Mouse (Mus musculus) thymus, adult 2 months (tissue): ENCODE data around the gene Tmem274. TPM values are rescaled to one million over a fixed set of nuclear protein-coding genes. Genes with fewer than 3 reads are reported as not detected.

ENCODE experiments used
- DNase-seq: peaks from one replicate; pipeline ENCODE4 v3.0.0; 2021
- H3K27ac ChIP-seq: fragments of 200-500 bp; 2 replicates; pipeline ENCODE4 v1.5.1; 2012; ENCODE audit warnings: low read length, control low read depth; ENCODE audit not compliant: control insufficient read depth, insufficient read depth
- H3K27me3 ChIP-seq: fragments of 200-500 bp; 2 replicates; pipeline ENCODE4 v1.6.1; 2012; ENCODE audit warnings: mild to moderate bottlenecking, low read length, moderate library complexity, mixed read lengths; ENCODE audit not compliant: control insufficient read depth, insufficient read depth
- H3K36me3 ChIP-seq: fragments of 200-500 bp; 2 replicates; pipeline ENCODE4 v1.6.1; 2012; ENCODE audit warnings: mild to moderate bottlenecking, low read length, moderate library complexity; ENCODE audit not compliant: control insufficient read depth, insufficient read depth
- H3K4me1 ChIP-seq: fragments of 200-500 bp; replicated peaks from 2 replicates; pipeline ENCODE4 v1.6.1; 2012; ENCODE audit warnings: low read length; ENCODE audit not compliant: control insufficient read depth, insufficient read depth
- H3K4me3 ChIP-seq: fragments of 200-500 bp; 2 replicates; pipeline ENCODE4 v1.5.1; 2012; ENCODE audit warnings: mild to moderate bottlenecking, low read length, control low read depth, moderate library complexity; ENCODE audit not compliant: control insufficient read depth, insufficient read depth
- CTCF ChIP-seq: fragments of 200-500 bp; IDR thresholded peaks from 2 replicates; pipeline ENCODE4 v1.5.1; 2012; ENCODE audit warnings: mild to moderate bottlenecking, control low read depth, low read length, moderate library complexity, borderline replicate concordance; ENCODE audit not compliant: control insufficient read depth, poor library complexity, insufficient read depth; ENCODE audit errors: extremely low read depth
- POLR2A ChIP-seq: fragments of 200-500 bp; IDR thresholded peaks from 2 replicates; pipeline ENCODE4 v1.6.1; 2012; ENCODE audit warnings: mild to moderate bottlenecking, low read length, control low read depth, moderate library complexity; ENCODE audit not compliant: control insufficient read depth, poor library complexity, insufficient read depth; ENCODE audit errors: extremely low read depth
- WGBS: fragments of 180-500 bp; shearing (Covaris S2); methylation state at CpG from one replicate; pipeline ENCODE4 v1.1.7; 2018; 5-methylcytosine and 5-hydroxymethylcytosine counted together
- polyA plus RNA-seq: library from polyadenylated mRNA; depleted of rRNA; stranded (reverse); fragments of >200 nt; gene quantifications from 2 replicates; pipeline ENCODE4 v1.2.3, GENCODE M21; 2012

Gene Tmem274
- polyA plus RNA-seq, 1 experiment, result not detected

- peak; percentile 24 for DNase-seq
- WGBS, result 94% methylated on average over 6 of the region's 6 CpGs
- H3K4me3 ChIP-seq, result no peak overlapping the region
- H3K27ac ChIP-seq, result no peak overlapping the region
- H3K27me3 ChIP-seq, result no peaks in the 10 kb centered on the region
- TF ChIP-seq POLR2A, result no peak
- no peak for TF ChIP-seq CTCF
- H3K36me3 ChIP-seq, result no peaks in the 10 kb centered on the region
- peaks cover 45% of the 10 kb centered on the region for H3K4me1 ChIP-seq
Observed at GRCm38 (mm10) chr4:149463435-149463950, 13.7 kb upstream of the Tmem274 start.

GRCm38 (mm10) chr4:149469557-149469956, 7.6 kb upstream of the Tmem274 start:
- Histone ChIP-seq H3K27me3 (no peaks in the 10 kb centered on the region), H3K4me1 (peaks cover 42% of the 10 kb centered on the region), H3K36me3 (0 out of 2 replicates have a peak, but pooled peaks cover 3% of the 10 kb centered on the region), H3K27ac (peak overlapping the region; percentile 99), H3K4me3 (no peak overlapping the region)
- 8% methylated on average over 3 of the region's 3 CpGs for WGBS
- DNase-seq, result peak; percentile 88
- TF ChIP-seq POLR2A, result no peak
- no peak for TF ChIP-seq CTCF

GRCm38 (mm10) chr4:149475096-149475495, 2.1 kb upstream of the Tmem274 start:
- 0 out of 2 replicates have a peak, but pooled peaks cover 3% of the 10 kb centered on the region for H3K36me3 ChIP-seq
- no peak for DNase-seq
- no peaks in the 10 kb centered on the region for H3K27me3 ChIP-seq
- H3K27ac ChIP-seq, result no peak overlapping the region
- TF ChIP-seq POLR2A, result no peak
- TF ChIP-seq CTCF, result no peak
- H3K4me3 ChIP-seq, result no peak overlapping the region
- 93% methylated on average over 7 of the region's 7 CpGs for WGBS
- H3K4me1 ChIP-seq, result peaks cover 12% of the 10 kb centered on the region

GRCm38 (mm10) chr4:149484566-149484965, 7.4 kb downstream of the Tmem274 start:
- no peak for DNase-seq
- Histone ChIP-seq H3K27me3 (no peaks in the 10 kb centered on the region), H3K36me3 (peaks cover 21% of the 10 kb centered on the region), H3K4me3 (peak overlapping the region; percentile 88), H3K27ac (no peak overlapping the region), H3K4me1 (peaks cover 9% of the 10 kb centered on the region)
- 65% methylated on average over 3 of the region's 3 CpGs for whole genome bisulfite sequencing
- TF ChIP-seq CTCF (no peak; the same call in 1 of the 2 replicates), POLR2A (no peak)

- H3K4me3 ChIP-seq, result peak within 1 kb of the TSS; percentile 88
- peaks cover 27% of the 10 kb centered on the region for H3K36me3 ChIP-seq
- DNase-seq, result peak; percentile 86
- H3K27me3 ChIP-seq, result no peaks in the 10 kb centered on the region
- no peak for TF ChIP-seq CTCF
- TF ChIP-seq POLR2A, result peak; percentile 51; the same call in 1 of the 2 replicates
- WGBS, result under 1% methylated on average over 60 of the region's 60 CpGs
- H3K4me1 ChIP-seq, result peaks cover 9% of the 10 kb centered on the region
- peak within 1 kb of the TSS; percentile 74 for H3K27ac ChIP-seq
Observed at GRCm38 (mm10) chr4:149485053-149485824, 8.1 kb downstream of the Tmem274 start, which contains the start of the genes Nmnat1 and Lzic. Gene Nmnat1 (minus strand): TSS chr4:149485202. Gene Lzic (plus strand): TSS chr4:149485229.

GRCm38 (mm10) chr4:149485825-149486206, 8.6 kb downstream of the Tmem274 start:
- peak overlapping the region; percentile 74 for H3K27ac ChIP-seq
- peak overlapping the region; percentile 88 for H3K4me3 ChIP-seq
- peaks cover 9% of the 10 kb centered on the region for H3K4me1 ChIP-seq
- H3K27me3 ChIP-seq, result no peaks in the 10 kb centered on the region
- no peak for TF ChIP-seq CTCF
- no peak for TF ChIP-seq POLR2A
- peaks cover 29% of the 10 kb centered on the region for H3K36me3 ChIP-seq
- peak; percentile 39 for DNase-seq
- WGBS, result under 1% methylated on average over 10 of the region's 10 CpGs
